18 mouse cellular contexts compared by ENCODE assay signal in the genomic region with DNA sequence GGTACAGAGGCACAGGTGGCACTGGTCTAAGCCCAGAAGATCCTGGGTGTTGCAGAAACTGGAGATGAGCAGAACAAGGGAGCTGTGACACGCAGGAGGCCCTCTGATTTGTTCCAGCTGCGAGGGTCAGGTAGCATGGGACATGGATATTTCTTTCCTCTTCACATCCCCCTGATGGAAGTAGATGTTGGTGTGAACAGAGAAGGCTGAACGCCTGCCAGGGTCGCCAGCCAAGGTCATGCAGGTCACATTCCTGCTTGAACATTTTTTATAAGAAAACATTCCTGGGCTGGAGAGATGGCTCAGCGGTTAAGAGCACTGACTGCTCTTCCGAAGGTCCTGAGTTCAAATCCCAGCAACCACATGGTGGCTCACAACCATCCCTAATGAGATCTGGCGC.
DNase-seq lines count a peak whose midpoint lies in the region; ATAC-seq and TF ChIP-seq lines count a peak whose summit lies in the region.
"Had no signal": no experiment of that assay in that cellular context is flagged by ENCODE, and none has a peak within 500 bp of the region (broad histone marks: within the 10 kb centered on the region; RNA-seq: fewer than 3 reads in every experiment).

No protein-coding gene starts in this region.

- H3K36me3 ChIP-seq in kidney, adult 2 months (ENCODE audit: control insufficient read depth, insufficient read depth, low read length), result no peaks in the 10 kb centered on the region
- no peaks in the 10 kb centered on the region for H3K36me3 ChIP-seq in embryonic facial prominence, embryonic 11.5 days (replicated peaks; ENCODE audit: control insufficient read depth, insufficient read depth, low read depth, low read length)
- H3K36me3 ChIP-seq: embryonic facial prominence, embryonic 13.5 days; forebrain, embryonic 15.5 days; hindbrain, embryonic 12.5 days; limb, embryonic 12.5 days had no signal

- H3K4me3 ChIP-seq in kidney, adult 2 months (ENCODE audit: insufficient read depth, low read depth, low read length), result no peak overlapping the region
- H3K4me3 ChIP-seq in embryonic facial prominence, embryonic 11.5 days (ENCODE audit: low read depth, low read length), result no peak overlapping the region
- H3K4me3 ChIP-seq: embryonic facial prominence, embryonic 13.5 days; forebrain, embryonic 15.5 days; hindbrain, embryonic 12.5 days; limb, embryonic 12.5 days; liver, embryonic 13.5 days had no signal

- TF ChIP-seq CTCF in kidney, adult 2 months (conservative IDR thresholded peaks at IDR 0.05; ENCODE audit: insufficient read depth, insufficient read length, low read depth, low read length), result no peak

- H3K4me1 ChIP-seq in kidney, adult 2 months (ENCODE audit: control insufficient read depth, insufficient read depth, low read length), result peaks cover 4% of the 10 kb centered on the region; the same call in 1 of the 2 replicates
- peaks cover 4% of the 10 kb centered on the region for H3K4me1 ChIP-seq in embryonic facial prominence, embryonic 11.5 days (ENCODE audit: control insufficient read depth, insufficient read depth, low read length)

- TF ChIP-seq POLR2A in kidney, adult 2 months (IDR thresholded peaks at IDR 0.05; ENCODE audit: low read depth, low read length), result no peak

- 41% methylated on average over 7 of the region's 7 CpGs for WGBS in kidney, adult 2 months
- 35% methylated on average over 6 of the region's 7 CpGs for WGBS in embryonic facial prominence, embryonic 11.5 days

- no peaks in the 10 kb centered on the region for H3K9me3 ChIP-seq in embryonic facial prominence, embryonic 11.5 days (replicated peaks; ENCODE audit: control insufficient read depth, low read length)
- H3K9me3 ChIP-seq: embryonic facial prominence, embryonic 13.5 days; forebrain, embryonic 15.5 days; hindbrain, embryonic 12.5 days; limb, embryonic 12.5 days; liver, embryonic 13.5 days had no signal

- H3K9ac ChIP-seq in embryonic facial prominence, embryonic 11.5 days (replicated peaks; ENCODE audit: low read length), result no peak overlapping the region
- H3K9ac ChIP-seq: embryonic facial prominence, embryonic 13.5 days; forebrain, embryonic 15.5 days; hindbrain, embryonic 12.5 days; limb, embryonic 12.5 days; liver, embryonic 13.5 days had no signal

- no peak overlapping the region for H3K4me2 ChIP-seq in embryonic facial prominence, embryonic 11.5 days (ENCODE audit: low read depth, low read length)
- H3K4me2 ChIP-seq: embryonic facial prominence, embryonic 13.5 days; forebrain, embryonic 15.5 days; hindbrain, embryonic 12.5 days; limb, embryonic 12.5 days; liver, embryonic 13.5 days; midbrain, embryonic 11.5 days had no signal

- peak; percentile 53 for DNase-seq in embryo, embryonic 10.5 days (ENCODE audit: low spot score)
- no peak for DNase-seq in embryo, embryonic 9.5 days (ENCODE audit: extremely low spot score)
- DNase-seq in kidney, postnatal 10 days, result peak; percentile 53
- DNase-seq in kidney, adult 2 months, result no peak
- peak; percentile 32 for DNase-seq in ES-CJ7 (ENCODE audit: low read depth, low spot score)
- DNase-seq in embryonic facial prominence, embryonic 11.5 days (ENCODE audit: low spot score), result peak; percentile 20
- no peak for DNase-seq in thymus, postnatal 4 days
- no peak for DNase-seq in adrenal gland, postnatal 25 days
- DNase-seq: adrenal gland, postnatal 10 days; cerebellum, postnatal 14 days; gastrocnemius, postnatal 36 days; liver, embryonic 13.5 days had no signal

- no peak overlapping the region for H3K27ac ChIP-seq in kidney, adult 2 months (ENCODE audit: insufficient read depth, low read depth, low read length)
- no peak overlapping the region for H3K27ac ChIP-seq in embryonic facial prominence, embryonic 11.5 days (replicated peaks; ENCODE audit: low read depth, low read length)
- H3K27ac ChIP-seq: embryonic facial prominence, embryonic 13.5 days; forebrain, embryonic 15.5 days; hindbrain, embryonic 12.5 days; limb, embryonic 12.5 days; liver, embryonic 13.5 days had no signal

- no peaks in the 10 kb centered on the region for H3K27me3 ChIP-seq in kidney, adult 2 months (replicated peaks; ENCODE audit: control insufficient read depth, insufficient read depth, low read length)
- no peaks in the 10 kb centered on the region for H3K27me3 ChIP-seq in embryonic facial prominence, embryonic 11.5 days (ENCODE audit: control insufficient read depth, insufficient read depth, low read length)
- H3K27me3 ChIP-seq: embryonic facial prominence, embryonic 13.5 days; forebrain, embryonic 15.5 days; hindbrain, embryonic 12.5 days; limb, embryonic 12.5 days; liver, embryonic 13.5 days had no signal

- no peak for ATAC-seq in embryonic facial prominence, embryonic 11.5 days (replicated peaks; ENCODE audit: insufficient number of reproducible peaks, low FRiP score, low TSS enrichment, low read depth)
- ATAC-seq: forebrain, embryonic 15.5 days; inflammation-experienced regulatory T-cells, adult 6 months had no signal

Comparison
In these comparisons a context has a peak if more than half of its experiments do, and no peak if none do; other contexts are left out.
1. DNase-seq: peak in embryo, embryonic 10.5 days (single experiment), kidney, postnatal 10 days (single experiment), ES-CJ7 (single experiment) and embryonic facial prominence, embryonic 11.5 days (single experiment); none in embryo, embryonic 9.5 days (single experiment), kidney, adult 2 months (single experiment), thymus, postnatal 4 days (single experiment) and adrenal gland, postnatal 25 days (single experiment).